Mouse (Mus musculus) kidney, adult 2 months (tissue): ENCODE measurements around the gene Olfr914.

Source experiments
- CTCF ChIP-seq: fragments of 200-500 bp; conservative IDR thresholded peaks from 2 replicates; pipeline ENCODE4 v1.5.1; 2011; ENCODE audit warnings: low read depth, mild to moderate bottlenecking, control low read depth, low read length, moderate library complexity, mixed read lengths; ENCODE audit not compliant: insufficient read depth, insufficient read length
- POLR2A ChIP-seq: fragments of 200-500 bp; IDR thresholded peaks from one replicate; pipeline ENCODE4 v1.6.1; 2011; ENCODE audit warnings: low read depth, low read length, control low read depth

DNA sequence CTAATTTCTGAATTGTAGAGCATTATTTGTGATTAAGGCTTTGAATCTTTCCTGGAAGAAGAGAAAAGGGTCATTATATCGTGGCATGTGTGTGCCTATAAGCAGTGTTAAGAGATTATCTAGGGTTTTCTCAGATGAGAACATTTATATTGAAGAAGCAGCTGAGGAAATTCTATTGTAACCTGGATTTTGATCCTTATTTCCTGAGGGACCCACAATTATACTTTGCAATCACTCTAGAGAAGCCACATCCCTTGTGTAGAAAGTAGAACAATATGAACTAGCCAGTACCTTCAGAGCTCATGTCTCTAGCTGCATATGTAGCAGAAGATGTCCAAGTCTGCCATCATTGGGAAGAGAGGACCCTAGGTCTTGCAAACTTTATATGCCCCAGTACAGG, 54.9 kb downstream of the Olfr914 start, which contains the start of gene Olfr916:
- TF ChIP-seq POLR2A = no peak
- no peak for TF ChIP-seq CTCF
